Mouse (Mus musculus) natural killer cell, adult 2 months (primary cell): ENCODE results near the gene C8a.

Experiments
- DNase-seq, 2 experiments: peaks; one replicate each; pipeline ENCODE4 v3.0.0; 2022; ENCODE audit warnings: low spot score in 2 of 2

C8a gene

DNA sequence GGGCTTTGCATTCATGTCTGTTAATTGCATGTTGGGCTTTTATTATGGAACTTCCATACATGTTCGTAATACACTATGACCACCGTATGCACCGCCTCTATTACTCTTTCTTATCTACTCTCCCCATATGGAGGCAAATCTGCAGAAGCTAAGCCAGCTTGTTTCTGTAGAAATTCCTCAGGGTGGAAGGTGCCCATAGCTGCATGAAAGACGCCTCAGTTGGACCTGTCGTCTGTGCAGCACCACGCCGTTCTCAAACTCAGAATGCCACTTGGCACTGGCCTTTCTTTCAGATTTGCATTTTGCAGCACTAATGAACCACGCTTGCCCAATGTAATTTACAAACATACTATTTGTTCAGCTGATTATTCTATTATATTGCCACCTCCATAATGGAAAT, 106.6 kb downstream of the C8a start:
- DNase-seq: no peak

DNA sequence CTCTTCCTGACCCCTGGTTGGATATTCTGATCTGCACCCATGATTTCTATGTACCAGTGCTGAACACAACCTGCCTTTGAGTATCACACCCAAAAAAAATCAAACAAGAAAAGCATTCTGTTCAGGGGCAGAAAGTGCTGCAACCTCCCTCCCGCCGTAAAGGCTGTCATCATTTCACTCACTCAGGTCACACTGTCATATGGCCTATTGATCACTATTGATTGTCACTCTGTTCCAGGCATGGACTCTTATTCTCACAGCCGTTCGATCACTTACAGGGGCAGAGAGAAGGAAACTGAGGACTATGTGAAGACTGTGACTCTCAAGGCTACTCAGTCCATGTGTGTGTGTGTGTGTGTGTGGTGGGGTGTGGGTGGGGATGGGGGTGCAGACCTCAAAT, 108.0 kb downstream of the C8a start:
- no peak for DNase-seq

DNA sequence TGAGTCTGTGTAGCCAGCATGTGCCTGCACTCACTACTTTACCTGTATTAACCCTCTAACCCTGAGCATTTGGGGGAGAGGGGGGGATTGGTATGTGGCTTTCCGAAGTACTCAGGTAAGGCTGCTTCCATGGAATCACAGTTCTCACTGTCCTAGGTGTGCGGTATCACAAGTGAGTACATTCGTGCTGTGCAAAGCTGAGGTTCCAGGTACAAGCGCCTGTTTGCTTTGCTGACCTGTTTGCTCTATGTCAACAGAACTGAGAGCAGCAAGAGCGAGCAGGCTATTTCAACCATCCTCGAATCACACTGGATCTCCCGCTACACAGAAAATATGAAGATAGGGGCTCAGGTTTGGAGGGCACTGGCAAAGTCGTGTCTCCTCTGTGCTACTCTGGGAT, 110.1 kb downstream of the C8a start, which contains the start of gene C8b:
C8b (plus strand) TSS at position 253 of the 400 bp plus-strand sequence.
- DNase-seq: no peak
